Mouse (Mus musculus) retina, postnatal 1 day (tissue): ENCODE results near the gene Hnrnpl.

ENCODE experiments used
- DNase-seq: peaks from one replicate; pipeline ENCODE4 v3.0.0-alpha.2; 2012

Hnrnpl gene

GRCm38 (mm10) chr7:28831411-28832125, 23.2 kb downstream of the Hnrnpl start:
- DNase-seq, result no peak

- DNase-seq, result no peak
Measured at GRCm38 (mm10) chr7:28832137-28832536, 23.8 kb downstream of the Hnrnpl start.

GRCm38 (mm10) chr7:28833723-28834347, 25.5 kb downstream of the Hnrnpl start, which contains the start of gene Lgals4:
Lgals4 (plus strand) TSS chr7:28833854.
- DNase-seq, result no peak

- DNase-seq, result no peak
Measured at GRCm38 (mm10) chr7:28836936-28837335, 28.6 kb downstream of the Hnrnpl start.

- DNase-seq, result no peak
Measured at GRCm38 (mm10) chr7:28838331-28838730, 30.0 kb downstream of the Hnrnpl start.

- no peak for DNase-seq
Measured at GRCm38 (mm10) chr7:28847273-28847672, 38.9 kb downstream of the Hnrnpl start.

GRCm38 (mm10) chr7:28849700-28850236, 41.4 kb downstream of the Hnrnpl start:
- DNase-seq, result no peak

- DNase-seq, result no peak
Measured at GRCm38 (mm10) chr7:28850642-28851041, 42.3 kb downstream of the Hnrnpl start.

- DNase-seq, result no peak
Measured at GRCm38 (mm10) chr7:28859953-28860352, 51.6 kb downstream of the Hnrnpl start.

GRCm38 (mm10) chr7:28860898-28861297, 52.6 kb downstream of the Hnrnpl start:
- no peak for DNase-seq

GRCm38 (mm10) chr7:28862817-28863499, 54.6 kb downstream of the Hnrnpl start:
- DNase-seq, result no peak

- DNase-seq, result no peak
Measured at GRCm38 (mm10) chr7:28863540-28863939, 55.2 kb downstream of the Hnrnpl start, which contains the start of gene Lgals7. Lgals7 (plus strand) TSS chr7:28863853.

GRCm38 (mm10) chr7:28864288-28864750, 56.0 kb downstream of the Hnrnpl start:
- DNase-seq, result peak; percentile 38

- DNase-seq, result peak; percentile 68
Measured at GRCm38 (mm10) chr7:28865481-28866300, 57.4 kb downstream of the Hnrnpl start.

- no peak for DNase-seq
Measured at GRCm38 (mm10) chr7:28866769-28867507, 58.6 kb downstream of the Hnrnpl start.

- peak; percentile 85 for DNase-seq
Measured at GRCm38 (mm10) chr7:28867508-28868340, 59.4 kb downstream of the Hnrnpl start.

GRCm38 (mm10) chr7:28870901-28871664, 62.7 kb downstream of the Hnrnpl start:
- DNase-seq, result no peak
